10 mouse cellular contexts compared by ENCODE assay signal in genomic region chr2:168127767-168128166, GRCm38 (mm10). TPM values are rescaled to one million over a fixed set of nuclear protein-coding genes. Genes with fewer than 3 reads are reported as not detected.
DNase-seq lines count a peak whose midpoint lies in the region; ATAC-seq and TF ChIP-seq lines count a peak whose summit lies in the region.
"Had no signal": no experiment of that assay in that cellular context is flagged by ENCODE, and none has a peak within 500 bp of the region (broad histone marks: within the 10 kb centered on the region; RNA-seq: fewer than 3 reads in every experiment).

No protein-coding gene starts in this region.

- no peak overlapping the region for H3K4me3 ChIP-seq in heart, postnatal 0 days (ENCODE audit: low read depth, low read length)
- H3K4me3 ChIP-seq in forebrain, postnatal 0 days (ENCODE audit: low read depth, low read length): no peak overlapping the region
- H3K4me3 ChIP-seq in midbrain, embryonic 12.5 days: no peak overlapping the region
- H3K4me3 ChIP-seq: hindbrain, embryonic 13.5 days had no signal

- TF ChIP-seq EP300 in heart, postnatal 0 days (IDR thresholded peaks at IDR 0.05; ENCODE audit: low read depth): no peak

- no peaks in the 10 kb centered on the region for H3K9me3 ChIP-seq in heart, postnatal 0 days (replicated peaks; ENCODE audit: control insufficient read depth, low read length)
- H3K9me3 ChIP-seq in forebrain, postnatal 0 days (ENCODE audit: low read length): no peaks in the 10 kb centered on the region
- no peaks in the 10 kb centered on the region for H3K9me3 ChIP-seq in midbrain, embryonic 12.5 days
- H3K9me3 ChIP-seq: hindbrain, embryonic 13.5 days had no signal

- no peak overlapping the region for H3K4me2 ChIP-seq in heart, postnatal 0 days (ENCODE audit: low read depth, low read length)
- no peak overlapping the region for H3K4me2 ChIP-seq in forebrain, postnatal 0 days (ENCODE audit: low read depth)
- no peak overlapping the region; the same call in 1 of the 2 replicates for H3K4me2 ChIP-seq in midbrain, embryonic 12.5 days (replicated peaks)
- H3K4me2 ChIP-seq: hindbrain, embryonic 13.5 days had no signal

- no peaks in the 10 kb centered on the region for H3K27me3 ChIP-seq in heart, postnatal 0 days (ENCODE audit: control insufficient read depth, insufficient read depth, low read length)
- no peaks in the 10 kb centered on the region for H3K27me3 ChIP-seq in forebrain, postnatal 0 days (ENCODE audit: insufficient read depth, low read length)
- H3K27me3 ChIP-seq in midbrain, embryonic 12.5 days: no peaks in the 10 kb centered on the region
- H3K27me3 ChIP-seq: CH12.LX; hindbrain, embryonic 13.5 days had no signal

- no peaks in the 10 kb centered on the region for H3K36me3 ChIP-seq in heart, postnatal 0 days (replicated peaks; ENCODE audit: control insufficient read depth, insufficient read depth, low read length)
- H3K36me3 ChIP-seq in forebrain, postnatal 0 days (ENCODE audit: insufficient read depth): no peaks in the 10 kb centered on the region
- H3K36me3 ChIP-seq in midbrain, embryonic 12.5 days: no peaks in the 10 kb centered on the region
- H3K36me3 ChIP-seq: hindbrain, embryonic 13.5 days had no signal

- 83% methylated on average over 14 of the region's 14 CpGs for WGBS in heart, postnatal 0 days
- 73% methylated on average over 14 of the region's 14 CpGs for WGBS in forebrain, postnatal 0 days
- WGBS in midbrain, embryonic 12.5 days: 48% methylated on average over 14 of the region's 14 CpGs

- TF ChIP-seq CTCF in heart, postnatal 0 days (IDR thresholded peaks at IDR 0.05; ENCODE audit: low read depth): no peak
- no peak for TF ChIP-seq CTCF in forebrain, postnatal 0 days (IDR thresholded peaks at IDR 0.05; ENCODE audit: low read depth)

- peaks cover 6% of the 10 kb centered on the region; the same call in 1 of the 2 replicates for H3K4me1 ChIP-seq in heart, postnatal 0 days (ENCODE audit: control insufficient read depth, insufficient read depth)
- H3K4me1 ChIP-seq in forebrain, postnatal 0 days (ENCODE audit: insufficient read depth): no peaks in the 10 kb centered on the region
- peaks cover 23% of the 10 kb centered on the region for H3K4me1 ChIP-seq in midbrain, embryonic 12.5 days

- no peak for DNase-seq in heart, postnatal 0 days (ENCODE audit: low spot score)
- DNase-seq in heart, adult 8-10 months (ENCODE audit: low spot score): no peak
- DNase-seq in adrenal gland, adult 18-20 months (ENCODE audit: low spot score in 2 of 2): peak; percentile 33 to 54
- DNase-seq in forebrain, postnatal 0 days: no peak
- DNase-seq in spleen, adult 18-20 months: no peak
- no peak for DNase-seq in frontal cortex, postnatal 36 days (ENCODE audit: low spot score in 2 of 2)
- DNase-seq in urinary bladder, adult 2 months (ENCODE audit: low spot score): no peak

- H3K27ac ChIP-seq in heart, postnatal 0 days (ENCODE audit: low read depth): 0 out of 2 replicates have a peak overlapping the region, but pooled peaks have one; percentile 22
- H3K27ac ChIP-seq in forebrain, postnatal 0 days (ENCODE audit: low read depth, low read length): peak overlapping the region; percentile 59; the same call in 1 of the 2 replicates
- peak overlapping the region; percentile 75 for H3K27ac ChIP-seq in midbrain, embryonic 12.5 days (replicated peaks)
- H3K27ac ChIP-seq: hindbrain, embryonic 13.5 days had no signal

- no peak overlapping the region for H3K9ac ChIP-seq in heart, postnatal 0 days (replicated peaks; ENCODE audit: low read depth, low read length)
- no peak overlapping the region for H3K9ac ChIP-seq in forebrain, postnatal 0 days
- H3K9ac ChIP-seq in midbrain, embryonic 12.5 days (replicated peaks): no peak overlapping the region
- H3K9ac ChIP-seq: hindbrain, embryonic 13.5 days had no signal

- no peak for ATAC-seq in heart, postnatal 0 days (ENCODE audit: insufficient read depth, low read depth)
- no peak for ATAC-seq in forebrain, postnatal 0 days
- ATAC-seq in midbrain, embryonic 12.5 days (ENCODE audit: low FRiP score, low read depth): peak; percentile 27; the same call in 1 of the 2 replicates

RNA-seq across cellular contexts. Expression of gene Pard6b, which starts 47.0 kb away (rescaled TPM):
- total RNA-seq in heart, postnatal 0 days (2014; rRNA removed; ENCODE audit: low replicate concordance): 4.4 and 6.5 TPM in 2 replicates
- 3.3 and 3.5 TPM in 2 replicates for polyA plus RNA-seq in heart, postnatal 0 days (2015; fragmentation: Nextera tagmentation; extraction: Ambion mirVana)
- 1 to 10 TPM; 2.3 to 2.9 (median 2.5) TPM for total RNA-seq in heart, adult 8-10 months (2022)
- 1 to 10 TPM; 1.2 to 1.6 TPM for total RNA-seq in adrenal gland, adult 18-20 months (2021)
- 4.2 and 5.3 TPM in 2 replicates for total RNA-seq in forebrain, postnatal 0 days (2014; rRNA removed)
- polyA plus RNA-seq in forebrain, postnatal 0 days (2015; fragmentation: Nextera tagmentation; extraction: Ambion mirVana): 2.8 and 4.1 TPM in 2 replicates
- polyA plus RNA-seq in midbrain, embryonic 12.5 days (2016; fragmentation: Nextera tagmentation; extraction: Ambion mirVana): 8.6 and 11.4 TPM in 2 replicates
- polyA plus RNA-seq in urinary bladder, adult 2 months (2012; rRNA removed): 6.3 and 8.3 TPM in 2 replicates

Comparison
In these comparisons a context has a peak if more than half of its experiments do, and no peak if none do; other contexts are left out.
1. DNase-seq: peak in adrenal gland, adult 18-20 months (2 of 2); none in heart, postnatal 0 days (single experiment), heart, adult 8-10 months (single experiment), forebrain, postnatal 0 days (single experiment), spleen, adult 18-20 months (0 of 2), frontal cortex, postnatal 36 days (0 of 2) and urinary bladder, adult 2 months (single experiment).
2. H3K27ac ChIP-seq: peak in every context shown above with its lines; median percentile 75 in midbrain, embryonic 12.5 days; 59 in forebrain, postnatal 0 days; 22 in heart, postnatal 0 days.